Mouse (Mus musculus) testis, postnatal 14 days (tissue): ENCODE results near the gene Kcnh6.
"Not testable (repeated sequence)": the region's sequence is repeated elsewhere in the genome, so short reads cannot be mapped to it uniquely, and the experiment has no call there.

Experiments
- DNase-seq: peaks from one replicate; pipeline ENCODE4 v3.0.0; 2021; ENCODE audit warnings: low spot score

The Kcnh6 gene

DNA sequence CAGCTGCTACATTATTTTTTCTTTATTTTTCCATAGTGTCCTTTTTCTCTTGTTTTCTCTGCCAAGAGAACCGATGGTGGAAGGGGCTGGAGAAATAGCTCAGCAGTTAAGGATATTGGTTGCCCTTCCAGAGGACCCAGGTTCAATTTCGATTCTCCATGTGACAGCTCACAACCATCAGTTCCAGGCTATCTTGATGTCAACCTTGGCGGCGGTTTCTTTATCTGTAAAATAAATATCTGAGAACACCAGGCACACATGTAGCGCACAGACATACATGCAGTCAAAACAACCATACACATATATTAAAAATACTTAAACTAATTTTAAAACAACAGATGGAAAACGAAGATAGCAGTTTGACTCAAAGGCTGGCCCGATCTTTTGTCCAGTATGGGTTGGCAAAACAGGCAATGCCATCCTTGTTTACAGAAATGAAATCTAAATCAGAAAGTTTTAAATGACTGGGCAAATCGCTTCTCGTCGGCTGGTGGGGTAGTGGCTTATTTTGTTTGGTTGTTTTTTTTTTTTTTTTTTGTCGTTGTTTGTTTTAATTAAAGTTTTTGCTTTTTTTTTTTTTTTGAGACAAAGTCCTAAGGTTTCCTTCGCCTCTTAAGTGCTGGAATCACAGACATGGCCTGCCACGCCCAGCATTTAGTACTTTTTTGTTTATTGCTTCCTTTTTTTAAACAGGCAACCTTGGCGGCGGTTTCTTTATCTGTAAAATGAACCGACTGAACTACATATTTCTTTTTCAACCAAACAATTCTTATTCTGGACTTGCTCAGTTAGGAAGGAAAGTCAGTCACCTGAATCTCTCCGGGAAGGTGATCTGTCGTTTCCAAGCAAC is 57.4 kb downstream of the Kcnh6 start:
- no peak for DNase-seq

DNA sequence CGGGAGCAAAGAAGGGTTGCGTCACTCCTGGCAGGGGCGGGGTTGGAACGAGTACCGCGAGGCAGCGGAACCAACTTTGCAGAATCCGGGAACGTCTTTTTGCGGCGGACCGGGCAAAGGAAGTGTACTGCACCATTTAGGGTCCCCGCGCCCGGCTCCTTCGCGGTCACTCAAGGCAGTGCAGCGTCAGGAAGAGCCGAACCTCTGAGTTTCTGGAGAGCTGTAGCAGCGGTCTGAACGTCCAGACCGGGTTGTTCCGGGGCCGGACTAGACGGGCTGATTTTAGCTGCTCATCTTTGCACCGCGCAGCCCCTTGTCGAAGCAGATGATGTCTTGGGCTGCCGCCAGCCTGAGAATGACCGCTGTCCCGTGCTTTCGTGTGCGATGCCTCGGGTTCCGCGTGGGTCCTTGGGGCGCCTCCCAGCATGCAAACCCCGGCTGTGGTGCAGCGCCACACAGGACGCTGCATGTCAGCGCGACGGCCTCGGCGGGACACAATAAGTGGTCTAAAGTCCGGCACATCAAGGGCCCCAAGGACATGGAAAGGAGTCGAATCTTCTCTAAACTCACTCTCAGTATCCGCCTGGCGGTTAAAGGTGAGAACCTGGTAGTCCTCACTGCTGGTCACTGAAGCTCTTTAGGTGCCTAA is 58.1 kb downstream of the Kcnh6 start, which contains the start of gene Taco1:
Gene Taco1, plus strand, starts transcription at position 139 of the 649 bp plus-strand sequence.
- DNase-seq: peak; percentile 92

DNA sequence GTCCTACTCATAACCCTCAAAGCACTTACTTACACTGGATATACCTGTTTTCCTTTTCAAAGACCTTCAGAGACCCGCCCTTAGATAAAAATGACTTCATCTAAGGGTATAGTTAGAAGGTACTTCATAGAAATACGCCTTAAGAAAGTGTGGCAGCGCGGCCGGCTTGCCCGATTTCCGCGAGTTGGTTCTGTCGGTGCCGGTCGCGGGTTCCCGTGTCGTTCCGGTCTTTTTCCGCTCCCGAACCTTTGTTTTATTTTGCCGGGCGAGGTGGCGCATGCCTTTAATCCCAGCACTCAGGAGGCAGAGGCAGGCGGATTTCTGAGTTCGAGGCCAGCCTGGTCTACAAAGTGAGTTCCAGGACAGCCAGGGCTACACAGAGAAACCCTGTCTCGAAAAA is 58.7 kb downstream of the Kcnh6 start:
- DNase-seq: not testable (repeated sequence)

DNA sequence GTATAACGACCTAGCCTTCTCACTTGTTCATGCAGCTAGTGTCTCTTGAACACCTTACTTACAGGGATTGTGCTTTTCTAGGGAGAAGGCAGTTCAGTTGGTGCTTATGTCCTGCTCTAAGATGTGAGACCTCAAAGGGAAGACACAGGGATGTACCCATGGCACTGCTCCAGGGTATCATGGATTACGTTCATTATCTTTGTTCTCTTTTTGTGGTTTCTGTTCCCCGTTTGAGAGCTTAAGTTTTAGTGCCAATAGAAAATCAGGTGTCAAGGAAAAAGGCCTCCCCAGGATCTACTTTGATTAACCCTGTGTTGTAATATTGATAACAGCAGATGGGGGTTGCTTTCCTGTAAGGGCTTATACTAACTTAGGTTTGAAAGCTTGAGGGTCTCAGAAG is 65.8 kb downstream of the Kcnh6 start:
- DNase-seq: no peak

DNA sequence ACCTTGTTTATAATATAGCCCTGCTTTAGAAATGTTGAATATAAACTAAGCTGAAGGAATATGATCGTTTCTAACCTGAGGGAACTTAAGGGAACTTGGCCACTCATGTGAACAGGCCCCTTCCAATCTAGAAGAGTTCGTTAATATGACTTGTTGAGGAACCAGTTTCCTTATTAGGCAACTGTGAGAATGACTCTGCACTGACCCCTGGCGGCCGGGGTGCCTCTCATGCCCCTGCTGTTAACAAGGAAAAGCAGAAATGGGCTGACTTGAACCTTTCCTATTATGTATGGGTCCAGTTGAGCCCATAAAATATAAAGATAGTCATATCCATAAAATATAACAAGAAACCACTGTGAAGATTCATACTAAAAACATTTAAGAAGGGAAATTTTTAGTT is 68.4 kb downstream of the Kcnh6 start:
- DNase-seq: no peak
